Mouse (Mus musculus) MEL (cell line): ENCODE measurements around the gene Gfra1. TPM values are rescaled to one million over a fixed set of nuclear protein-coding genes. Genes with fewer than 3 reads are reported as not detected.

Experiments
- DNase-seq: peaks from one replicate; pipeline ENCODE4 v3.0.0; 2011; ENCODE audit warnings: low read depth, low spot score
- H3K27ac ChIP-seq: 2 replicates; pipeline ENCODE4 v1.5.1; 2012; ENCODE audit warnings: low read depth, mild to moderate bottlenecking, control low read depth, low read length, moderate library complexity; ENCODE audit not compliant: control insufficient read depth
- H3K27me3 ChIP-seq, 2 experiments: fragments of 150-350 bp in 1 of 2; sonication (generic) in 1 of 2; 2 replicates each; pipeline ENCODE4 v1.6.1; 2012; ENCODE audit warnings: low read length in 2 of 2, mild to moderate bottlenecking in 2 of 2, improper control_type of control experiment in 1 of 2, moderate library complexity in 1 of 2; ENCODE audit not compliant: insufficient read depth in 2 of 2, control insufficient read depth in 1 of 2
- H3K36me3 ChIP-seq, 2 experiments: 2 replicates each; pipeline ENCODE4 v1.6.1; 2012 to 2014; ENCODE audit warnings: low read length in 2 of 2, improper control_type of control experiment in 1 of 2, inconsistent platforms in 1 of 2, mild to moderate bottlenecking in 1 of 2; ENCODE audit not compliant: insufficient read depth in 2 of 2, control insufficient read depth in 1 of 2
- H3K4me1 ChIP-seq, 2 experiments: fragments of 150-350 bp in 1 of 2; sonication (generic) in 1 of 2; 2 replicates each; pipeline ENCODE4 v1.6.1; 2012; ENCODE audit warnings: low read length in 2 of 2, improper control_type of control experiment in 1 of 2, mild to moderate bottlenecking in 1 of 2; ENCODE audit not compliant: insufficient read depth in 2 of 2, control insufficient read depth in 1 of 2
- H3K4me3 ChIP-seq, 2 experiments: fragments of 150-350 bp in 1 of 2; sonication (generic) in 1 of 2; 2 replicates each; pipeline ENCODE4 v1.5.1; 2012; ENCODE audit warnings: low read depth in 2 of 2, low read length in 2 of 2, mild to moderate bottlenecking in 2 of 2, moderate library complexity in 2 of 2, control low read depth in 1 of 2, improper control_type of control experiment in 1 of 2; ENCODE audit not compliant: control insufficient read depth in 1 of 2, insufficient read depth in 1 of 2
- H3K79me2 ChIP-seq: 2 replicates; pipeline ENCODE4 v1.6.1; 2012; ENCODE audit warnings: mild to moderate bottlenecking, low read length, moderate library complexity; ENCODE audit not compliant: control insufficient read depth, poor library complexity, insufficient read depth
- H3K9ac ChIP-seq: 2 replicates; pipeline ENCODE4 v1.6.1; 2012; ENCODE audit warnings: low read depth, mild to moderate bottlenecking, control low read depth, low read length, moderate library complexity; ENCODE audit not compliant: control insufficient read depth, poor library complexity, severe bottlenecking
- H3K9me3 ChIP-seq: fragments of 150-350 bp; sonication (generic); replicated peaks from 2 replicates; pipeline ENCODE4 v1.6.1; 2012; ENCODE audit warnings: mild to moderate bottlenecking, low read length, improper control_type of control experiment, moderate library complexity; ENCODE audit not compliant: insufficient read depth
- CHD1 ChIP-seq: IDR thresholded peaks from 2 replicates; pipeline ENCODE4 v1.6.1; 2012; ENCODE audit warnings: low read depth, mild to moderate bottlenecking, inconsistent platforms, low read length, improper control_type of control experiment
- CHD2 ChIP-seq: IDR thresholded peaks from 2 replicates; pipeline ENCODE4 v1.6.1; 2011; ENCODE audit warnings: low read length, improper control_type of control experiment
- CTCF ChIP-seq, 3 experiments: IDR thresholded peaks in 2 of 3; conservative IDR thresholded peaks in 1 of 3; 2 replicates each; pipeline ENCODE4 v1.5.1; 2011 to 2012; ENCODE audit warnings: low read length in 3 of 3, low read depth in 2 of 3, mild to moderate bottlenecking in 2 of 3, improper control_type of control experiment in 1 of 3, inconsistent platforms in 1 of 3, mixed read lengths in 1 of 3, moderate library complexity in 1 of 3; ENCODE audit not compliant: control insufficient read depth in 1 of 3, insufficient read depth in 1 of 3, poor library complexity in 1 of 3, severe bottlenecking in 1 of 3
- EP300 ChIP-seq, 2 experiments: IDR thresholded peaks; 2 replicates each; pipeline ENCODE4 v1.6.1; 2011; ENCODE audit warnings: improper control_type of control experiment in 2 of 2, low read length in 2 of 2, low read depth in 1 of 2, mild to moderate bottlenecking in 1 of 2
- ETS1 ChIP-seq: IDR thresholded peaks from 2 replicates; pipeline ENCODE4 v1.6.1; 2012; ENCODE audit warnings: low read depth, mild to moderate bottlenecking, inconsistent platforms, low read length, improper control_type of control experiment, moderate library complexity
- GATA1 ChIP-seq: IDR thresholded peaks from 2 replicates; pipeline ENCODE4 v1.6.1; 2011; ENCODE audit warnings: low read depth, low read length, improper control_type of control experiment
- JUND ChIP-seq: IDR thresholded peaks from 2 replicates; pipeline ENCODE4 v1.6.1; 2011; ENCODE audit warnings: low read depth, mild to moderate bottlenecking, improper control_type of control experiment, low read length
- MAFK ChIP-seq: IDR thresholded peaks from 2 replicates; pipeline ENCODE4 v1.6.1; 2011; ENCODE audit warnings: low read depth, mild to moderate bottlenecking, low read length, improper control_type of control experiment, borderline replicate concordance
- MEF2A ChIP-seq: IDR thresholded peaks from 2 replicates; pipeline ENCODE4 v1.6.1; 2014; ENCODE audit warnings: low read depth, mild to moderate bottlenecking, inconsistent platforms, low read length, improper control_type of control experiment; ENCODE audit not compliant: poor library complexity, insufficient replicate concordance, severe bottlenecking; ENCODE audit errors: extremely low read depth
- MYB ChIP-seq: IDR thresholded peaks from 2 replicates; pipeline ENCODE4 v1.6.1; 2011; ENCODE audit warnings: mild to moderate bottlenecking, low read depth, low read length, improper control_type of control experiment
- MYC ChIP-seq: IDR thresholded peaks from 2 replicates; pipeline ENCODE4 v1.6.1; 2011; ENCODE audit warnings: low read depth, mild to moderate bottlenecking, low read length, improper control_type of control experiment, moderate library complexity
- NELFE ChIP-seq: IDR thresholded peaks from 2 replicates; pipeline ENCODE4 v1.6.1; 2011; ENCODE audit warnings: low read depth, low read length, improper control_type of control experiment
- POLR2AphosphoS5 ChIP-seq: IDR thresholded peaks from 2 replicates; pipeline ENCODE4 v1.6.1; 2012; ENCODE audit warnings: low read depth, borderline replicate concordance, mild to moderate bottlenecking, inconsistent platforms, low read length, moderate library complexity, mixed read lengths
- SIN3A ChIP-seq: IDR thresholded peaks from 2 replicates; pipeline ENCODE4 v1.6.1; 2012; ENCODE audit warnings: low read length, improper control_type of control experiment, inconsistent platforms
- SMC3 ChIP-seq: IDR thresholded peaks from 2 replicates; pipeline ENCODE4 v1.6.1; 2011; ENCODE audit warnings: low read depth, low read length, improper control_type of control experiment
- TCF12 ChIP-seq: IDR thresholded peaks from 2 replicates; pipeline ENCODE4 v1.6.1; 2014; ENCODE audit warnings: low read depth, mild to moderate bottlenecking, inconsistent platforms, low read length, improper control_type of control experiment, moderate library complexity
- UBTF ChIP-seq: IDR thresholded peaks from 2 replicates; pipeline ENCODE4 v1.6.1; 2012; ENCODE audit warnings: low read depth, mild to moderate bottlenecking, inconsistent platforms, low read length, improper control_type of control experiment, moderate library complexity, borderline replicate concordance; ENCODE audit not compliant: insufficient read depth
- ZC3H11A ChIP-seq: IDR thresholded peaks from 2 replicates; pipeline ENCODE4 v1.6.1; 2012; ENCODE audit warnings: low read depth, mild to moderate bottlenecking, inconsistent platforms, low read length, improper control_type of control experiment
- polyA plus RNA-seq, 2 experiments: library from polyadenylated mRNA; stranded (reverse) in 1 of 2; unstranded in 1 of 2; fragments of >175 nt in 1 of 2; fragments of >200 nt in 1 of 2; gene quantifications; 2 replicates each; pipeline versions ENCODE4 v1.2.1 to v1.2.4; 2012; ENCODE audit warnings: low replicate concordance in 2 of 2, low read depth in 1 of 2; ENCODE audit not compliant: insufficient read length in 2 of 2, insufficient read depth in 1 of 2, missing spikeins in 1 of 2
- total RNA-seq: library from RNA; depleted of rRNA; stranded (reverse); fragments of 300-350 nt; gene quantifications from 2 replicates; pipeline ENCODE4 v1.2.3, GENCODE M21; 2012

Gfra1 gene
- total and polyA plus RNA-seq, 3 experiments: not detected

DNA sequence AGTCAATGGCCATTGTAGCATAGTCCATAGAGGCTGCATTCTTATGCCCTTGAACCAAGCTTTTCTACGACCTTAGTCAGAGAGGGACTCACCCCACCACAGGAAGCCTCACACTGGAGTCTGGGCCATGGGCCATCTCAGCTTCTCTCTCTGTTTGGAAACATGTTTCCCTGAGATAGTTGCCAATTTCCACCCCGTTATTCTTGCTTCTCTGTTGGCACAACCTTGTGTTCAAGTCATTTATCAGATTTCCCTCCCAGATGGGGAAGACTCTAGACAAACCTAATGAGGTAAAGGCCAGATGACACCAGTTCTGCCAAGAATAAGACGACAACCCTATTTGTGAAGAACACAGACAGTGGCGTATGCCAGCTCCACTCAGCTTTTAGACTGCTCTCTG lies 238.1 kb downstream of the Gfra1 start:
- Histone ChIP-seq H3K4me1 (no peaks in the 10 kb centered on the region), H3K9me3 (no peaks in the 10 kb centered on the region), H3K27me3 (no peaks in the 10 kb centered on the region; a peak in 1 of 4 replicates), H3K36me3 (no peaks in the 10 kb centered on the region), H3K4me3 (no peak overlapping the region), H3K79me2 (no peaks in the 10 kb centered on the region), H3K9ac (no peak overlapping the region), H3K27ac (no peak overlapping the region)
- TF ChIP-seq JUND (no peak), TCF12 (no peak), SIN3A (no peak), ETS1 (no peak), GATA1 (no peak), SMC3 (no peak), MEF2A (no peak), MAFK (no peak), UBTF (no peak), CHD2 (no peak), CHD1 (no peak)
- DNase-seq: no peak

GRCm38 (mm10) chr19:58206496-58207044 lies 249.1 kb downstream of the Gfra1 start:
- Histone ChIP-seq H3K36me3 (no peaks in the 10 kb centered on the region), H3K79me2 (no peaks in the 10 kb centered on the region), H3K4me1 (no peaks in the 10 kb centered on the region), H3K4me3 (no peak overlapping the region), H3K27me3 (no peaks in the 10 kb centered on the region), H3K9ac (no peak overlapping the region), H3K9me3 (no peaks in the 10 kb centered on the region), H3K27ac (no peak overlapping the region)
- DNase-seq: no peak
- TF ChIP-seq ETS1 (no peak), JUND (no peak), MYC (no peak), GATA1 (no peak), EP300 (IDR thresholded peaks at IDR 0.05; ENCODE audit: low read depth in 1 of 2, low read length in 2 of 2) (no peak), NELFE (no peak), ZC3H11A (no peak), MYB (no peak), CTCF (IDR thresholded peaks at IDR 0.05 in 2 of 3, conservative IDR thresholded peaks at IDR 0.05 in 1 of 3; ENCODE audit: control insufficient read depth in 1 of 3, insufficient read depth in 1 of 3, low read depth in 2 of 3, low read length in 3 of 3, poor library complexity in 1 of 3, severe bottlenecking in 1 of 3) (no peak), POLR2AphosphoS5 (no peak)
